Mouse (Mus musculus) brain, adult 10 weeks (tissue): ENCODE results near the gene Cbs. TPM values are rescaled to one million over a fixed set of nuclear protein-coding genes. Genes with fewer than 3 reads are reported as not detected.

ENCODE experiments used
- polyA plus RNA-seq: library from polyadenylated mRNA; stranded (reverse); fragments of 350-450 nt; fragmentation: Illumina TruSeq; extraction: RNeasy Lipid Tissue Mini Kit (QIAGEN cat#74804); gene quantifications from one replicate; pipeline ENCODE4 v1.2.3, GENCODE M21; 2015; ENCODE audit warnings: low read depth, low replicate concordance

Gene Cbs
- 33.6 TPM for polyA plus RNA-seq

DNA sequence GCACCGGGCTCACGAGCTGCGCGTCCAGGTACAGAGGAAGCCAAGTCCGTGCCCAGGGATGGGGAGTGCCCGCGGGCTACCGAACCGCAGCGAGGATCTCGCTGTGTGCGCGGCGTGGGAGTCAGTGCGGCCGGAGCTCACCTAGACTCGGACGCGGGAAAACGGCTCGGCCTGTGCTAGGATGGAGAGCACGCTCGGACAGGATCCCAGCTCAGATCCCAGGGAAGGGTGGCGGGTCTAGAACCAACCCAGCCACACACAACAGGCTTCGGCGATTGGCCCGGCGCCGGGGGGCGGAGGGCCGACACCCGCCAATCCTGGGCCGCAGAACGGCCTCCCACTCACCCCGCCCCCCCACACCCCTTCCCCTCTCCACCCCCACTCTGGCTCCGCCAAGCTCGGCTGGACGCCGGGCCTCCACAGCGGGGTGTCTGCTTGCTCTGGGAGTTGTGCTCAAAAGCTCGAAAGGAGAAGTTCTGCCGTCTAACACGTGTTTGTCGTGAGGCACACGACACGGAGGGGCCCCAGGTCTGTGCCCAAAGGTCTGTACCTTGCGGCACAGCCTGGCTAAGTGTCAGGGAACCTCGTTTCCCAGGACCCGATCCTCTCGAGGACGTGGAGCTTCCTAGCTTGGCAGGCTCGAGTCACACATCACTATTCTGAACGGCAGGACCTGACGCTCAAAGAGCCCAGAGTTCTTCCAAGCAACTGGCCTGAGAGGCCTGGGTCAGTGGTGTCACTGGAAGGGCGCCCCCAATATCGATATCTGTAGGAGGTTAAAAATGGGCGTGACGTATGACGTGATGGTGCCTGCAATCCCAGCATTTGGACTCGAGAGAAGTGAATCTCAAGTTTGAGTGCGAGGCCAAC lies at the start of gene Cbs:
TSS of gene Cbs (minus strand) at position 297 of the 870 bp plus-strand sequence.

DNA sequence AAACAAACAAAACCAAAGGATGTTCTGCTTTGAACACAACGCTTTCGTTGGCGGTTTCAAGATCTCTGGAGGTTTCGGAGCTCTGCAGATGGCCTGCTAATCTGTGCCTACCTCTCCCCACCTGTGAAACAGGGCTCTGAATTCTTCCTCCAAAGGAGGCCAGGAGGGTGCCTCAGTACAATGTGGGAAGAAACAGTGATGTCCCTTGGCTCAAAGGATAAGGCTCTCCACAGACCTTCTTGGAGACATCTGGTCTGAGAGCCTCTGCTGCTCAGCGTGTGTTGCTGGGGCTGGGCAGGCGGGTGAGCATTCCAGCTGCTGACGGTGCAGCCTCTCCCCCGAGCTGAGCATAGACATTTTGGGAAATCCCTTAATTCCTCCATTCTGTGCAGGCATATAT lies 40.5 kb upstream of the Cbs start, which contains the start of gene Cryaa:
TSS of gene Cryaa (plus strand) at position 301 of the 400 bp plus-strand sequence.

DNA sequence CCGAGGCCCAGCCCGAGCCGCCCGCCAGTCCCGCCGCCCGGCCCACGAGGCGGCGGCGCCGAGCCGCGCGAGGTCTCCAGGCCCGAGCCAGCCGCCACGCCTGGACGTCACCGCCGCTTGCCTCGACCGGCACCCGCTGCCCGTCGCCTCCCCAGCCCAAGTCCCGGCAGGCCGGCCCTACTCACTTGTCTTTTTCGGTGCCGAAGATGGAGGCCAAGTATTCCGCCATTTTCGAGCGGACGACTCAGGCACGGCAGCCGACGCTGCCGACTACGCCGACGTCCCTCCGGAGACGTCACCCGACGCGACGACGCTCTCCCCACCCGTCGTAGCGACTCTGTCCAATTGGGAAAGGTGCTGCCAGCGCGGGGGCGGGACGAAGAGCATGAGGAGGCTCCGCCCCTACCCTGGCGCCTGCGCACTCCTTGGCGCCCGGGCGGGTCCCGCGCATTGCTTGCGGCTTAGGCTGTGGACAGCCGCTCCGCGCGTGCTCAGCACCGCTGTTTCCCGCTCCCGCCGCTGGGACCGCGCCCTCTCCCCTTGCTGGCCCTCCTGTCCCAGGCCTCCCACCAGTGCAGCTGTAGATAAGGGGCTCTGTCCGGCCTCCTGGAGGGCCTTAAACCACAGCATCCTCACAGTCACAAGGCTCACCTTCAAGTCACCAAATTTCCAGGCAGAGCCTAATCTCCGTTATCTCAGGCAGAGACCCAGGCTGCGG lies 21.6 kb upstream of the Cbs start, which contains the start of gene U2af1:
TSS of gene U2af1 (minus strand) at position 425 of the 718 bp plus-strand sequence.

DNA sequence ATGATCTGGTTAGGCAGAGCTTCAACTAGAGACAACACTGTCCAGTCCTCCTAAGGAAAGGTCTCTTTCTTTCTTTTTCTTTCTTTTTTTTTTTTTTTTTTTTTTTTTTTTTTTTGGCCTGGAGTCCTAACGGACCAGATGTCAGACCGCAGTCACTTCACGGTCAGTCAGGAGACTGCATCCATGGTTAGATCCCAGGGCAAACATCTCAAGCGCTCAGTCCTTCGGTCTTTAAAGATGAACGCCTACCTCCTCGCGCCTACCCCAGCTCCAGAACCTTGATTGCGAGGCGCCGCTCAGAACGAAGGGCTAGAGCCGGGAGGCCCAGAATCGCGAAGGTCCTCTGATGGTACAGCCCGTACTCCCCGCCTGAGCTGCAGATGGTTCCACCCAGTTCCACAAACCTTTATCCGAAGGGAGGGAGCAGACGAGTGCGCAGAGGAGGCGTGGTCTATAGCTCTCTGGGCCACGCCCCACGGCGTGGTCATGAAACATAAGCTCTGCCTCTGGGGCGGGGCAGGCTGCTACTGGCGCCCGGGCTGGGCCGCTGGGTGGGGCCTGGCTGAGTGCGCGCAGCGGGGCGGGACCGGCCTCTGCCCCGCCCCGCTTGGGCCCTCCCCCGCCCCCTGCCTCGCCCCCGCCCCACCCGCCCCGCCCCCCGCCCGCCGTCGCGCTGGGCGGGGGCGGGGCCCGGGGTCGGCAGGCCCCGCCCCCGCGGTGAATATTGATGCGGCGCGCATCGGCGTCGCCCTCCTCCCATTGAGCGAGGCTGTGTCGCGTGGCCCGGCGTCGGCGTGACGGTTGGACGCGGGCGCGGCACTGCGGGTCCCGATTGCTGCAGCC lies 72.8 kb downstream of the Cbs start, which contains the start of gene Pknox1:
TSS of gene Pknox1 (plus strand) at position 720 of the 843 bp plus-strand sequence.

Other genes starting within 250 kb of the Cbs start
- gene Wdr4, start 117.3 kb downstream of the Cbs start, polyA plus RNA-seq, result 18.9 TPM
- gene Ndufv3, start 117.1 kb downstream of the Cbs start, polyA plus RNA-seq, result 368 TPM
- gene Pknox1, start 72.5 kb downstream of the Cbs start, polyA plus RNA-seq, result 8.9 TPM
- gene U2af1, start 21.7 kb upstream of the Cbs start, polyA plus RNA-seq, result 119 TPM
- not detected for gene Cryaa, start 40.6 kb upstream of the Cbs start, polyA plus RNA-seq
- 6.8 TPM for gene Sik1, start 218.6 kb upstream of the Cbs start, polyA plus RNA-seq